Mouse (Mus musculus) left cerebral cortex, adult 2 months (tissue): Measurements from ENCODE around the gene Grm7. TPM values are rescaled to one million over a fixed set of nuclear protein-coding genes. Genes with fewer than 3 reads are reported as not detected.

Experiments
- DNase-seq, 2 experiments: peaks; one replicate each; pipeline ENCODE4 v3.0.0; 2021 to 2022; ENCODE audit warnings: low spot score in 2 of 2, mixed read lengths in 1 of 2; ENCODE audit errors: extremely low spot score in 1 of 2
- H3K27ac ChIP-seq: fragments of 200-600 bp; 2 replicates; pipeline ENCODE4 v1.8.1; 2022
- H3K4me3 ChIP-seq: fragments of 200-600 bp; 2 replicates; pipeline ENCODE4 v1.8.1; 2022
- CTCF ChIP-seq: fragments of 200-600 bp; IDR thresholded peaks from 2 replicates; pipeline ENCODE4 v1.8.1; 2022; ENCODE audit warnings: antibody characterized with exemption, mild to moderate bottlenecking, moderate library complexity
- intact Hi-C: fragments of 180-260 bp; cut with DNase I; formaldehyde crosslinking; loops from one replicate; pipeline ENCODE4 v1.15.1; 2025
- total RNA-seq, 2 experiments: library from RNA; stranded (reverse); gene quantifications; 2 replicates each; pipeline ENCODE4 v1.2.3; 2021

Gene Grm7
- total RNA-seq, 2 experiments from 2014 or later: 83.2 to 84.2 TPM

DNA sequence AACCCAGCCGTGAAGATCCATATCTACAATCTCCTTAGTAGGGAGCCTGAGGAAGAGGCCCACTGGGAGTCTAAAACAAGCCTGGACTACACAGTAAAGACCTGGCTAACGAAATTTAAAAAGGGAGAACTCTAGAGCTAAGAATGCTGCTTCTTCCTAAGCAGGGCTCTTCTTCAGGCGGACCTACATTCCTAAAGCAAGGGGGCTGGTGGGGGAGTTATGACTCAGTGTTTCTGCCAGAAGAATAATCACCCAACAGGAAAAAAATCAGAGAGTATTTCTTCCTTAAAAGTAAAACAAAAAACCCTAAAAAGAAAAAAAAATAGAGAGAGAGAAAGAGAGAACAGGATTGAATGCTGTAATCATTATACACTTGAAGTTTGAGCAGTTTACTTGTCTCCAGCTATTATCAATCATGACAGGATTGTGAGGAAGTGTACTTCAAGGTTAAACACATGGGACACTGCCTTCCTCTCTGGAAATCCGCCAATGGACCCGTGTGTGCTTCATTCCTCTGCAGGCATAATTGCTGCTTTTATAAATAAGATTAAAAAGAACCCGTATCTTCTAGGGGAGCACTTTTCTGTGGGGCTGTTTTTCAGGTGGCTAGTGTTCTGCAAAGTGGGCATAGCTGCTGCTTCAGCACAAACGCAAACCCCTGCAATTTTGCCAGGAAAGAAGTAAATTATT is 98.7 kb downstream of the Grm7 start:
- intact Hi-C loops: no loop called here

GRCm38 (mm10) chr6:110755921-110756320 is 110.5 kb downstream of the Grm7 start:
- intact Hi-C loops: no loop called here
- no peak for TF ChIP-seq CTCF

More for the DNA sequence above, 98.7 kb downstream of the Grm7 start:
- Histone ChIP-seq H3K4me3 (no peak overlapping the region), H3K27ac (no peak overlapping the region)
- no peak for DNase-seq
- no peak for TF ChIP-seq CTCF

DNA sequence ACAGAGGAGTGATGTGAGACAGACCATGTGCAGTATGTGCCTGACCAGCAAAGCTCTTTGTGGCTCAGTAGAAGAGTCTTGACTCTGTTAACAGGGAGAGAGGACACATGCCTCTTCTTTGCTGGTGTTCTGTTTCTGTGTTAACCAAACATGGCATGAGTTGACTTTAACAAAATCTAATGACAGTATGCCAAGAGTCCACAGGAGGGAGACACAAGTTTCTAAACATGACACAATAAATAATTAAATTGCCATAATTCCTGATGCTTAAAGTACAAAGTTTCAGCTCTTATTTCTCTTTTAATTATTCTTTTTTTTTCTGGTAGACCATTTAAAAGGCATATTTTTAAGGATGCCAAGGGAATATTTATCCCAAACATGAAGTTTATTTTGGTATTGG is 124.2 kb downstream of the Grm7 start:
- Histone ChIP-seq H3K27ac (no peak overlapping the region), H3K4me3 (no peak overlapping the region)
- intact Hi-C loops: no loop called here
- no peak for DNase-seq
- TF ChIP-seq CTCF: peak; percentile 3

More at GRCm38 (mm10) chr6:110755921-110756320, 110.5 kb downstream of the Grm7 start:
- no peak overlapping the region for H3K4me3 ChIP-seq
- no peak for DNase-seq
- H3K27ac ChIP-seq: no peak overlapping the region

GRCm38 (mm10) chr6:110772652-110773051 is 127.3 kb downstream of the Grm7 start:
- intact Hi-C loops: no loop called here
- TF ChIP-seq CTCF: no peak
- Histone ChIP-seq H3K27ac (no peak overlapping the region), H3K4me3 (no peak overlapping the region)
- no peak for DNase-seq

- TF ChIP-seq CTCF: no peak
- intact Hi-C loops: no loop called here
- Histone ChIP-seq H3K27ac (no peak overlapping the region), H3K4me3 (no peak overlapping the region)
- DNase-seq: no peak
Observed at GRCm38 (mm10) chr6:110776046-110776445, 130.7 kb downstream of the Grm7 start.

DNA sequence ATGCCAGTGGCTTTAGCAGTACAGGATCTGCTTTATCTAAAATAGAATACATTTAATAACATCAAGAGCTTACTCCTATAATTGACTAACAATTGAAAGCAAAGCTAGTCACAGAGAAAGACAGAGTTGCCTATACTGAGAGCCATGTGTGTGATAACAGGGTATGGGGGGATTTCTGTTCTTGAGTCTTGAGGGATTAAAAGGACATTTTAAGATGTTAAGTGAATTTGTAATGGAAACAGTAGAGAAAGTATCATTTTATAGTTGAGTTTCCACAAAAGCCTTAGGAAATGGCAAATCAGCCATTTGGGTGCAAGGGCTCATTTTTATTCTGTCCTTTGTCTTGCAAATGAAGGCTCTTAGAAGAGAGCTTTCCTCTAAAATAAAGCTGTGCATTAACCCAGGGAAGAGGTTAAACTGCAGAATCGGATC is 140.1 kb downstream of the Grm7 start:
- intact Hi-C loops: no loop called here
- H3K4me3 ChIP-seq: no peak overlapping the region
- no peak for TF ChIP-seq CTCF
- no peak for DNase-seq
- no peak overlapping the region for H3K27ac ChIP-seq

- intact Hi-C loops: no loop called here
- DNase-seq: no peak
- no peak overlapping the region for H3K4me3 ChIP-seq
- H3K27ac ChIP-seq: no peak overlapping the region
- TF ChIP-seq CTCF: no peak
Observed at GRCm38 (mm10) chr6:110792696-110793095, 147.3 kb downstream of the Grm7 start.

DNA sequence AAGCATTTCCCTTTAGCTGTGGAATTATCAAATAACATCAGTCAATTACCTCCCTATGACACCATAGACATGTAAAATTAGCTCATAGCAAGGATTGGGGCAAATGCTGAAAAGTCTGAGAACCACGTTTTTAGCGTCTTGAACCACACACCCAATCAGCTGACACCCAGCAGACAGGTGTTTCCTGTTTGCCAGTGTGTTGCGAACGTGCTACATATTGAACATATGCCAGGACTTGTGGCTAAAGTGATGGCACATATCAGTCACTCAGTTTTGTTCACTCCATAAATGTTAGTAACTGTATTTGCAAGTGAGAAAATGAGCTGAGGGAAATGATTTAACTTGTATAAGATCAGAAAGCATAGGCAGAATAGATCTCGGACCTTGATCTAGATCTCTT is 162.1 kb downstream of the Grm7 start:
- Histone ChIP-seq H3K4me3 (no peak overlapping the region), H3K27ac (no peak overlapping the region)
- no peak for DNase-seq
- no peak for TF ChIP-seq CTCF
- intact Hi-C loops: no loop called here

GRCm38 (mm10) chr6:110812214-110812613 is 166.8 kb downstream of the Grm7 start:
- DNase-seq: no peak
- intact Hi-C loops: no loop called here
- no peak overlapping the region for H3K4me3 ChIP-seq
- no peak for TF ChIP-seq CTCF
- H3K27ac ChIP-seq: no peak overlapping the region

GRCm38 (mm10) chr6:110818236-110818635 is 172.9 kb downstream of the Grm7 start:
- DNase-seq: no peak
- Histone ChIP-seq H3K27ac (no peak overlapping the region), H3K4me3 (no peak overlapping the region)
- intact Hi-C loops: no loop called here
- no peak for TF ChIP-seq CTCF

DNA sequence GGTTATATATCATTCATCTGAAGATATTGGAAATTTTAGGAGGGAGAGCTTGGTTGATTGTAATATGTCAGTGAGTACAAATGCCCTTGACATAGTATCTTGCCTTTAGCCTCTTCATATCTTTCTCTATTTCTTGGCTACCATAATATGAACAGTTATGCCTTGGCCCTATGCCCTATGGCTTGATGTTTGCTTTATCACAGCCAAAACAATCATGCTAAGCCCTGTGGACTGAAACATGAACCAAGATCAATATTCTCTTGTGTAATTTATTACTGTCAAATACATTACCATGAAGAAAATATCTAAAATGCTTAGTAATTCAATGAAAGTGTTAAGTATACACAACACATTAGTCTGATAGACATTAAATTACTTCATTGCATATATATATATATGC is 222.9 kb downstream of the Grm7 start:
- Histone ChIP-seq H3K4me3 (no peak overlapping the region), H3K27ac (no peak overlapping the region)
- intact Hi-C loops: no loop called here
- no peak for DNase-seq
- no peak for TF ChIP-seq CTCF

GRCm38 (mm10) chr6:110982013-110982412 is 336.6 kb downstream of the Grm7 start:
- DNase-seq: no peak

GRCm38 (mm10) chr6:111039099-111039498 is 393.7 kb downstream of the Grm7 start:
- Histone ChIP-seq H3K27ac (peak overlapping the region; percentile 7; the same call in 1 of the 2 replicates), H3K4me3 (no peak overlapping the region)
- DNase-seq: no peak
- intact Hi-C loops: no loop called here
- TF ChIP-seq CTCF: no peak

More at GRCm38 (mm10) chr6:110982013-110982412, 336.6 kb downstream of the Grm7 start:
- Histone ChIP-seq H3K27ac (no peak overlapping the region), H3K4me3 (no peak overlapping the region)
- no peak for TF ChIP-seq CTCF
- intact Hi-C loops: no loop called here
